Comparison of ENCODE assay signal across 10 mouse cellular contexts in genomic region chr14:26042611-26043010, GRCm38 (mm10). TPM values are rescaled to one million over a fixed set of nuclear protein-coding genes. Genes with fewer than 3 reads are reported as not detected.
DNase-seq lines count a peak whose midpoint lies in the region; ATAC-seq and TF ChIP-seq lines count a peak whose summit lies in the region.
"Not testable (repeated sequence)": the region's sequence is repeated elsewhere in the genome, so short reads cannot be mapped to it uniquely, and the experiment has no call there.
"Had no signal": no experiment of that assay in that cellular context is flagged by ENCODE, and none has a peak within 500 bp of the region (broad histone marks: within the 10 kb centered on the region; RNA-seq: fewer than 3 reads in every experiment).

Gene Gm9780, minus strand, starts transcription at chr14:26042711.

- not testable (repeated sequence) for TF ChIP-seq CTCF in heart, adult 2 months (IDR thresholded peaks at IDR 0.05); lung, embryonic 14.5 days (IDR thresholded peaks at IDR 0.05; ENCODE audit: low read depth)

- not testable (repeated sequence) for ATAC-seq in embryonic facial prominence, embryonic 14.5 days (ENCODE audit: low read depth); intestine, embryonic 16.5 days; lung, embryonic 14.5 days (ENCODE audit: insufficient read depth); stomach, embryonic 15.5 days (ENCODE audit: insufficient read depth, low FRiP score, low read depth)

- not testable (repeated sequence) for TF ChIP-seq POLR2A in heart, adult 2 months (IDR thresholded peaks at IDR 0.05; ENCODE audit: insufficient read depth, low read depth, low read length)

- not testable (repeated sequence) for H3K4me2 ChIP-seq in embryonic facial prominence, embryonic 14.5 days (ENCODE audit: low read depth, low read length); intestine, embryonic 16.5 days (ENCODE audit: low read depth, low read length); lung, embryonic 14.5 days; stomach, embryonic 15.5 days

- H3K36me3 ChIP-seq in embryonic facial prominence, embryonic 14.5 days (ENCODE audit: control insufficient read depth, insufficient read depth, low read length); heart, adult 2 months (ENCODE audit: control insufficient read depth, insufficient read depth, low read length); intestine, embryonic 16.5 days (ENCODE audit: control insufficient read depth, insufficient read depth, low read length); lung, embryonic 14.5 days (ENCODE audit: insufficient read depth); stomach, embryonic 15.5 days: not testable (repeated sequence)

- not testable (repeated sequence) for H3K27ac ChIP-seq in embryonic facial prominence, embryonic 14.5 days (replicated peaks; ENCODE audit: low read depth, low read length); heart, adult 2 months; intestine, embryonic 16.5 days (ENCODE audit: low read length); lung, embryonic 14.5 days (ENCODE audit: low read depth); stomach, embryonic 15.5 days

- DNase-seq in adrenal gland, adult 2 months; embryonic facial prominence, embryonic 14.5 days (ENCODE audit: low spot score); heart, adult 2 months; heart, postnatal 25 days (ENCODE audit: low spot score); large intestine, adult 2 months (ENCODE audit: low read depth, low spot score); lung, embryonic 14.5 days: not testable (repeated sequence)

- intact Hi-C loops in heart, adult 2 months (cut with DNase I); heart, postnatal 25 days (cut with DNase I): not testable (repeated sequence)

- WGBS in embryonic facial prominence, embryonic 14.5 days = no CpG with 5 or more reads among the region's 26 CpGs
- no CpG with 5 or more reads among the region's 26 CpGs for WGBS in heart, adult 2 months
- WGBS in intestine, embryonic 16.5 days = no CpG with 5 or more reads among the region's 26 CpGs
- no CpG with 5 or more reads among the region's 26 CpGs for WGBS in large intestine, adult 2 months
- no CpG with 5 or more reads among the region's 26 CpGs for WGBS in lung, embryonic 14.5 days
- WGBS in stomach, embryonic 15.5 days = no CpG with 5 or more reads among the region's 26 CpGs

- H3K9ac ChIP-seq in embryonic facial prominence, embryonic 14.5 days (ENCODE audit: low read depth, low read length); heart, adult 2 months (ENCODE audit: low read depth, low read length); intestine, embryonic 16.5 days (ENCODE audit: low read depth, low read length); lung, embryonic 14.5 days; stomach, embryonic 15.5 days: not testable (repeated sequence)

- H3K79me2 ChIP-seq in heart, adult 2 months (replicated peaks; ENCODE audit: control insufficient read depth, insufficient read depth, low read length) = not testable (repeated sequence)

- not testable (repeated sequence) for TF ChIP-seq EP300 in heart, adult 2 months (IDR thresholded peaks at IDR 0.05; ENCODE audit: insufficient read depth, low read depth, low read length)

- H3K9me3 ChIP-seq in embryonic facial prominence, embryonic 14.5 days (ENCODE audit: control insufficient read depth, low read length); intestine, embryonic 16.5 days (ENCODE audit: control insufficient read depth, low read length); lung, embryonic 14.5 days (ENCODE audit: low read depth, low read length); stomach, embryonic 15.5 days: not testable (repeated sequence)

- H3K27me3 ChIP-seq in embryonic facial prominence, embryonic 14.5 days (replicated peaks; ENCODE audit: control insufficient read depth, insufficient read depth, low read length); heart, adult 2 months (ENCODE audit: control insufficient read depth, insufficient read depth, low read length); intestine, embryonic 16.5 days (replicated peaks; ENCODE audit: control insufficient read depth, insufficient read depth, low read length); lung, embryonic 14.5 days (ENCODE audit: insufficient read depth, low read length); stomach, embryonic 15.5 days (replicated peaks): not testable (repeated sequence)

- not testable (repeated sequence) for H3K4me1 ChIP-seq in embryonic facial prominence, embryonic 14.5 days (ENCODE audit: control insufficient read depth, insufficient read depth, low read length); heart, adult 2 months (ENCODE audit: control insufficient read depth, insufficient read depth, low read length); intestine, embryonic 16.5 days (ENCODE audit: control insufficient read depth, insufficient read depth, low read length); lung, embryonic 14.5 days (ENCODE audit: insufficient read depth); stomach, embryonic 15.5 days

- H3K4me3 ChIP-seq in embryonic facial prominence, embryonic 14.5 days (ENCODE audit: low read depth, low read length); heart, adult 2 months; intestine, embryonic 16.5 days (ENCODE audit: low read length); lung, embryonic 14.5 days (ENCODE audit: low read depth, low read length); stomach, embryonic 15.5 days (replicated peaks): not testable (repeated sequence)

RNA-seq across cellular contexts. Expression of gene Gm9780, which starts in this region (rescaled TPM):
- total RNA-seq in adrenal gland, adult 2 months (2021) = 10 to 100 TPM; 10.2 to 28.6 TPM
- polyA plus RNA-seq in adrenal gland, adult 2 months (2012; rRNA removed) = 211 and 268 TPM in 2 replicates
- 38.6 and 48.4 TPM in 2 replicates for polyA plus RNA-seq in embryonic facial prominence, embryonic 14.5 days (2014; fragmentation: Nextera tagmentation; extraction: Ambion mirVana)
- 10 to 100 TPM; 15.9 to 20.6 TPM for total RNA-seq in heart, adult 2 months (2021)
- 62.6 and 76.8 TPM in 2 replicates for polyA plus RNA-seq in heart, adult 2 months (2012; rRNA removed)
- 10 to 100 TPM; 21.3 to 30.8 TPM for total RNA-seq in heart, postnatal 25 days (2021)
- 21.4 and 24.3 TPM in 2 replicates for polyA plus RNA-seq in intestine, embryonic 16.5 days (2015; fragmentation: Nextera tagmentation; extraction: Ambion mirVana)
- polyA plus RNA-seq in large intestine, adult 2 months (2012; rRNA removed) = 30.5 and 47.4 TPM in 2 replicates
- polyA plus RNA-seq in lung, embryonic 14.5 days (2014; fragmentation: Nextera tagmentation; extraction: Ambion mirVana) = 22.7 and 28.1 TPM in 2 replicates
- polyA plus RNA-seq in stomach, embryonic 15.5 days (2015; fragmentation: Nextera tagmentation; extraction: Ambion mirVana) = 37.8 and 56.2 TPM in 2 replicates
- total RNA-seq: megakaryocyte progenitor cell, adult 5-6 weeks; monocyte, adult 5-6 weeks had no signal
